Mouse (Mus musculus) large intestine, adult 2 months (tissue): Measurements from ENCODE around the gene Zfp874a. TPM values are rescaled to one million over a fixed set of nuclear protein-coding genes. Genes with fewer than 3 reads are reported as not detected.
"Not testable (repeated sequence)": the region's sequence is repeated elsewhere in the genome, so short reads cannot be mapped to it uniquely, and the experiment has no call there.

Experiments used
- DNase-seq: peaks from one replicate; pipeline ENCODE4 v3.0.0-alpha.2; 2012; ENCODE audit warnings: low read depth, low spot score
- WGBS: fragments of 180-500 bp; shearing (Covaris S2); methylation state at CpG from one replicate; pipeline ENCODE4 v1.1.7; 2018; 5-methylcytosine and 5-hydroxymethylcytosine counted together
- polyA plus RNA-seq: library from polyadenylated mRNA; depleted of rRNA; stranded (reverse); fragments of >200 nt; gene quantifications from 2 replicates; pipeline ENCODE4 v1.2.3, GENCODE M21; 2012; rRNA removed

Zfp874a gene
- 0.43 and 0.82 TPM in 2 replicates for polyA plus RNA-seq

- peak; percentile 93 for DNase-seq
- WGBS: under 1% methylated on average over 20 of the region's 20 CpGs
These were observed at the start of gene Zfp874a for GRCm38 (mm10) chr13:67451172-67452020. Zfp874a (minus strand) TSS chr13:67451624.

DNA sequence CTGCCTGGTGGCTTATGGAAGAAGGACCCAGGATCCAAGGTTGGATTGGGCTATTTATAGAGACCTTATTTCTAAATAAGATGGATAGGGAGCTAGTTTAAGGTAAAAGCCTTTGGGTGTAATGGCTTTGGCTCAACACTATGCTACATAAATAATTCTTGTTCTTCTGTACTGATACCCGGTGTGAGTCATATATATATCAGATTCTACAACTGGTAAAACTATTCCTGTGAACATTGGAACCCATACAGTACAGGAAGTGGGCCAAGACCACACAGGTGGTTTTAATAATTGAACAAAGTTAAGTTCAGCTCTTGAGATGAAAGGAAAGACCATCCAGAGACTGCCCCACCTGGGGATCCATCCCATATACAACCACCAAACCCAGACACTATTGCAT, 49.5 kb upstream of the Zfp874a start:
- 89% methylated on average over 1 of the region's 1 CpGs for WGBS
- DNase-seq: no peak

DNA sequence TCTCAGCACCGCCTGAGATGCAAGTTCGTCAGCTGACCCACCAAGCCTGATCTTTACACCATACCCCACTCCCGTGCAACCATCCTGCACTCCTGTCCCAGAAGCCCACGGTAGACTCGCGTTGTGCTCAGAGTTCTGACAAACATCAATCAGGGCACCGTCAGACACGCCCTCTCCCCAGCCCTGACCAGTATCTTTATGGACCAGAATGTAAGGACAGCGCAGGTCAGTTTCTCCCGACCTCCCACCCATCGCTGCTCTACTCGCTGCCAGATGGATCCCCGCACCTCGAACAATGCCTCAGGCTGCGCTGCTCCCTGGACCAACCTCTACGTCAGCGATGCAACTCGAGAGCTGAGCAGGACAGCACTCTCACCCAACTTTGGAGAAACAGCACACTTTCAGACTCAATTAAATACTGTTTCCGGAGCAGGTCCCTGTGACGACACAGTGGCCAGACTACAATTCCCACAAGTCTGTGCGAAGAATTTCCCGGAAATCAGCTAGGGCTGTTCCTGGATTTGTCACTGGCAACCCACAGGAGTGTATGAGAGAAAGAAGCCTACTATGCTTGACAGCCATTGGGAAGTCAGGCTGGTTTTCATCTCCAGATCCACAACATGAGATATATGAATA, 48.8 kb upstream of the Zfp874a start, which contains the start of gene Zfp58:
Gene Zfp58, minus strand, starts transcription at position 472 of the 636 bp plus-strand sequence.
- peak; percentile 90 for DNase-seq
- under 1% methylated on average over 22 of the region's 22 CpGs for WGBS

DNA sequence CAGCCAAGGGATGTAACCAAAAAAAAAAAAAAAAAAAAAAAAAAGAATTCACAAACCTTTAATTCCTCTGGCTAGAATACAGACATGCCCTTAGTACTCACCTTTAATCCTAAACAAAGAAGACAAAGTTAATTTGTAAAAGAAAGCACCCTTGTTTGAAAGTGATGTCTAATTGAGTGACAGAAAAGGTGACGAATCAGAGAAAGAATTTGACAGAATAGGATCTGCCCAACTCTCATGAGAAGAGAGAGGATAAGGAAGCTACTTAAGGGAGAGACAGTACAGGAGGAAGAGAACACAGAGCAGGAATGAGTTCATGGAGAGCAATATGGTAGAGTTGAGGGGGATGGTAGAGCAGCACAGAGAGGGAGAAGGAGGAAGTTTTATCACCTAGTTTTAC, 44.2 kb upstream of the Zfp874a start:
- no peak for DNase-seq
- WGBS: 96% methylated on average over 1 of the region's 1 CpGs

GRCm38 (mm10) chr13:67484424-67484811, 33.0 kb upstream of the Zfp874a start:
- WGBS: 34% methylated on average over 8 of the region's 8 CpGs
- DNase-seq: no peak

DNA sequence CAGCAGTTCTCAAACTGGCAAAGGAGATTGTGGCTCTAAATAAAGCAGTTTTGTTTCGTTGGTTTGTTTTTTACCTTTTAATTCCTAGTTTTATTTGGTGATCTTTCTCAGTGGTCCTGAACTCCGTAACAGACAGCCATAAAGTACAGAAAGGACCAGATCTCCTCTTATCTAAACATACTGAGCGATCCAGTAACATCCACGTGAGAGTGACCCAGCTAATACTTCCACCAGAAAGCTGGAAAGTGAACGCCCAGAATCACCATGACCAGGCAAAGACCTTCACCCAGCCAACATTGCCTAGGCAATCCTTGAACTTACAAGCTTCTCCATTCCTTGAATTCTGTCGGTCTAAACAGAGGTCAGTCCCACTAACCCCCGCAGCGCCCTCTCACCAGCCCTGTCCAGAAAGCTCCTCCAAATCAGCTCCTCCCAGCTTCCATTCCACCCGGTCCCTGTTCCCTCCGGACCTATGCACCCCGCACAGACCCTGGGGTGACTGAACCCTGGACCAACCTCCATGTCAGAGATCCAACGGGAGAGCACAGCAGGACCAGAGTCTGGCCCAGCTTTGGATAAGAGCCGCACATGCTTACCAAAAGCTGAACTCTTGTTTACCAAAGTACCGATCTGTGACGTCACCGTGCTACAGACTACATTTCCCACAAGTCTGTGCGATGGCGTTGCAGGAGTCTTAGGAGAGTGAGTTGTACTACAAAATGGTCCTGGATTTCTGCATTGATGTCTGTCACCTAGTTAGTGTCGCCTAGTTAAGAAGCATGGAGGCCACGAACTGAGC, 32.4 kb upstream of the Zfp874a start, which contains the start of gene Zfp874b:
Gene Zfp874b, minus strand, starts transcription at position 634 of the 799 bp plus-strand sequence.
- under 1% methylated on average over 20 of the region's 20 CpGs for WGBS
- peak; percentile 83 for DNase-seq

DNA sequence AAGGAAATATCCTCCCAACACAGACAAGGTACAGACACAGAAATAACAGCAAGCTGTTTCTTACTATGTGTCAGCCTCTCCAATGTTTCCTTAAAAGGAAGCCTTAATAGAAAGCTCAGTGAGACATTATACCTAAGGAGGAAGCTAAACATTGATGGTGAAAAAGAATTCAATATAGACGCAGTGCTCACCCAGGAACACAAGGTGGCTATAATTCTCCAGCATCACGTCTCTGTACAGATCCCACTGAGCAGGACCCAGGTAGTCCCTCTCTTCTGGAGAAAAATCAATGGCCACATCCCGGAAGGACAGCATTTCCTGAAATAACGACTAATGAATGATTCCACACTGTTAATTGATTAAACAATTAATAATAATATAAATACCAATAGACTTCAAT, 30.1 kb upstream of the Zfp874a start:
- no peak for DNase-seq
- WGBS: 74% methylated on average over 4 of the region's 4 CpGs

- no peak for DNase-seq
- 94% methylated on average over 3 of the region's 3 CpGs for WGBS
These were observed 17.9 kb upstream of the Zfp874a start for GRCm38 (mm10) chr13:67469274-67469673.

- WGBS: 67% methylated on average over 3 of the region's 5 CpGs
- DNase-seq: not testable (repeated sequence)
These were observed 12.2 kb upstream of the Zfp874a start for GRCm38 (mm10) chr13:67463506-67464185.

DNA sequence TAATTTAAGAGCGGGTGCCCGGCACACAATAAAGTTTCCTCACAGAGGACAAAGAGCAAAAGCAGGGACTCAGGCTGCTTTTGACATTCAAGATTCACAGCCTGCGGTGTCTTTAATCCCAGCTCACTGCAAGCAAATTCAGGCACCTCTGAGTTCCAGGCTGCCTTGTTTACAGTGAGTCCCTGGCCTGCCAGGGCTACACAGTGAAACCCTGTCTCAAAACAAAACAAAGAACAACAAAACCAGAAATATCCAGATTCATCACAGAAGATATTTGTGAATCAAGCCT, 541 bp upstream of the Zfp874a start:
- no peak for DNase-seq
- WGBS: 5% methylated on average over 3 of the region's 3 CpGs

DNA sequence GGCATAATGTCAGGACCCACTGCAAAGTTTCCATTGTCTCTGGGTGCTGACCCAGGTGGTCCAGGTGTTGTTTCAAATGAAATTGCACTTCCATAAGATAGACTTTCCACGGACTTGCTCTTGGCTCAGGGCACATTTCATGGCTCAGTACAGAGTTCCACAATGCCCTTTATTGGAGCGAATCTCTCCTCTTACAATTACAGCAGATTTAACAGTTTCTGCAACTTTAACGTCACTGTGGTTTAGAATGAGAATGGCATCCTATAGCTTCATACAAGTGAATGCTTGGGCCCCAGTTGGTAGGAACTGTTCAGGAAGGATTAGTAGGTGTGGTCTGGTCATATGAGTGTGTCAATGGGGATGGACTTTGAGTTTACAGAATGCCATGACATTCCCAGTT, 14.3 kb downstream of the Zfp874a start:
- 80% methylated on average over 1 of the region's 3 CpGs for WGBS
- DNase-seq: not testable (repeated sequence)

DNA sequence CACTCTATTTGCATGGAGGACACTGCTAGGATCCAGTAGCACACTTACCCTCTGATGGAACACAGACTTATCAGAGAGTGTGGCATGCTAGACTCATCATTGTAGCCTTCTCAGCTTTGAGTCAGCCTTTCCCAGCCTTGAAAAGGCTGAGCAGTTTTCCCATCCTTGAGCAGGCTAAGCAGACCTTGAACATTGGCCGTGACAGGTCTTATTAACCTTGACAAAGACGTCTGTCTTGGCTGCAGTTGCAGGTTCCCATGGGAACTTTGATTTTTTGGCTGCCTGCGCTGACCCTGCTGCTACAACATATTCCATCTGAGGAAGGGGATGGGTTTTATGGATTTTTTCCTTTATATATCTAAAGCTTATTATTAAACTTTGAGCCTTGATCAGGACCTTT, 23.3 kb downstream of the Zfp874a start:
- 72% methylated on average over 3 of the region's 3 CpGs for WGBS
- DNase-seq: no peak

GRCm38 (mm10) chr13:67425699-67426098, 25.7 kb downstream of the Zfp874a start:
- not testable (repeated sequence) for DNase-seq

- DNase-seq: not testable (repeated sequence)
- WGBS: 85% methylated on average over 2 of the region's 2 CpGs
These were observed 28.9 kb downstream of the Zfp874a start for GRCm38 (mm10) chr13:67422532-67422931.

GRCm38 (mm10) chr13:67421207-67421857, 30.1 kb downstream of the Zfp874a start, which contains the start of gene Zfp459:
Zfp459 (minus strand) TSS chr13:67421418.
- DNase-seq: peak; percentile 63
- 2% methylated on average over 22 of the region's 22 CpGs for WGBS

DNA sequence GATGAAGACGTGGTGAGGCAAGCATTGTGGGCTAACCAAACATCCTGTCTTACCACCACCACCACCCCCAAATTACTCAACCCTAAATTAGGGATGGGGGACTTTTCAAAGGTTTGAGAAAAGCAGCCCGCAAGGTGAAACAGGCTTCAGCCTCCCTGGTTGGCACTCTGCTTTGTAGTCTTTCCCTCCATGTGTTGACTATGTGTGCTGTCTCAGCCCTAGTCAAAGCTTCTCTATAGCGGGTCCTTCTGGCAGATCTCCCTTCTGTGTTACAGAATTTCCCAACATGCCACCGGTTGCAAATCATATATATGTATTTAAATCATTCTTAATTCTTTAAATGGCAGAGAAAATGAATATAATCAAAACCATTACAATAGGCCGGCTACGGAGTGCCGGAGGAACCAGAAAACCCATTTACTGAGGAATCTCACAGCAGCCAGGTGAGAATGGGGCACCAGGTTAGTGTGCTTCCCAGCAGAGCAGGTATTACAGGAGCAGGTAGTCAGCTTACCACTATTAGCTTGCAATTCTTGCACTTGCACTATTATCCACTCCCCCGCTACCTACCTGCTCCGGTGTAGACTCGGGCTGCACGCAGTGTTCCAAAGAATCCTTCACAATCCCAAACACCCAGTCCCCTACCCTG, 30.7 kb downstream of the Zfp874a start:
- 21% methylated on average over 11 of the region's 11 CpGs for WGBS
- no peak for DNase-seq

DNA sequence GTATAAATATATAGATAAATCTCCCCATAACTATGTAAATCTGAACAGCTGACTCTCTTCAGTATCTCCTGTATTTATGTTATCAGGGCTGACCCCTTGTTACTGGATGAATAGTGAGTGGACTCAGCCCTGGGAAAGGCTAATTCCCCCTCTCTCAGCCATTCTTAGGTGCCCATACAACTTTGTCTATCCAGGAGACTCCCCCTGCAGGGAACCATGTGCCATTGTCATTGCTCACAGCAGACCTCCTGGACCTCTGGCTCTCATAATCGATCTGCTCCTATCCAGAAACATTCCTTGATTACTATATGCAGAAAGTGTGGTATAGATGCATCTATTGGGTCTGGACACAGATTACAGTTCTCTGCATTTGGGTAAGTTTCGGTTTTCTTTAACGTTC, 34.6 kb downstream of the Zfp874a start:
- WGBS: 85% methylated on average over 3 of the region's 3 CpGs
- no peak for DNase-seq

GRCm38 (mm10) chr13:67415759-67416158, 35.7 kb downstream of the Zfp874a start:
- 72% methylated on average over 6 of the region's 6 CpGs for WGBS
- no peak for DNase-seq

DNA sequence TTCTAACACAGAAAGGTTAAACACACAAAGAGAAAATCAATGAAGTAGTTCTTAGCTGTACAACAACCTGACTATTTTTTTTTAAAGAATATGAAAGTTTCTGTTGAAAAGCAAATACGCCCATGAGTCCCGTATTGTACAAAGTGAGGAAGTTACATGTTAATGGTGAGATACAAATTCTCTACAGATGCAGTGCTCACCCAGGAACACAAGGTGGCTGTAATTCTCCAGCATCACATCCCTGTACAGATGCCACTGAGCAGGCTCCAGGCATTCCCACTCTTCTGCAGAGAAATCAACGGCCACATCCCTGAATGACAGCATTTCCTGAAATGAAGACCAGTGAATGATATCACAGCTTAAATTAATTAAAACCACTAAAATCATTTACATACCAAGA, 37.8 kb downstream of the Zfp874a start:
- 57% methylated on average over 3 of the region's 3 CpGs for WGBS
- not testable (repeated sequence) for DNase-seq
